Mouse (Mus musculus): Measurements from ENCODE around the gene Ikzf1. TPM values are rescaled to one million over a fixed set of nuclear protein-coding genes. Genes with fewer than 3 reads are reported as not detected.

Ikzf1 gene
- polyA plus RNA-seq, 1 experiment from 2014 or later: 7.2 TPM

DNA sequence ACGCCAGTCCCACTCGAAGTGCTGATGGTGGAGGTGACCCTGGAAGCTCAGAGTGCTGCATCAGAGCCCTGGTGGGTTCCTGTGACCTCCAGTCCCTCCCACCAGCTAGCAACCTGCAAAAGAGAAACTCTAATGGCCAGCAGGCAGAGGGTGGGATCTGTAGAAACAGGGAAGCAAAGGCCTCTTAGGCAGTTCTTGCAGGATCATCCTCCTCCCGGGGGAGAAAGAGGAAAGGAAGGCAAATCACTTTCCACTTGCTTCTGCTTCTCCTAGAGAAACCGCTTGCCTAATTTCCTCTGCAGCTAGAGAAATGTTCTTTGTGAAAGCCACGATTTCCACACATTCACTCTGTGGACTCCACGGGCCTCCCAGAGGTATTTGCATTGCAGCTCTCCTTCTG lies 100.7 kb downstream of the Ikzf1 start:
- Histone ChIP-seq H3K27me3 (ENCODE audit: insufficient read depth, poor library complexity, severe bottlenecking) (no peaks in the 10 kb centered on the region), H3K27ac (no peak overlapping the region), H3K4me3 (no peak overlapping the region), H3K9me3 (no peaks in the 10 kb centered on the region), H3K4me1 (no peaks in the 10 kb centered on the region), H3K36me3 (no peaks in the 10 kb centered on the region)
- no peak for DNase-seq (ENCODE audit: low spot score)
- 62% methylated on average over 6 of the region's 6 CpGs for WGBS

DNA sequence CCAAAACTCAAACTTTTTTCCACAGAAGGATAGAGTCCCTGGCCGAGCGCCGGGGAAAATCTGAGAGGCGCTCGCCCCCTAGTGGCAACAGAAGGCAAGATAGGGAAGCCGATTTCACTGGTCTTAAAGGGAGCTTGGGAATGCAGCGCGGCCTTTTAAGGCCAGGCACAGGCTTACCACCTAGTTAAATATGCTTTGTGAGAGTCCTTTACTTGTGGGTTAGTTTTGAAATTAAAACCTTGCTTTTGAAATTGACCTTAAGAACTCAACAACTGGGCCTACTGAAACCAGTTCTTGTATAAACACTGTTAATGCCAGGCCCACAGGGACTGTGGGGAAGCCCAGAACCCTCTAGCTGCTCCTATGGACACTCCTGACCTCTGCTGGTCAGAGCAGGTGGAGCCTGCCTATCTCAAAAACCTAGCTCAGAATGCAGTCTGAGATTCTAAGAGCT lies 103.7 kb downstream of the Ikzf1 start:
- Histone ChIP-seq H3K4me1 (no peaks in the 10 kb centered on the region), H3K9me3 (no peaks in the 10 kb centered on the region), H3K27ac (no peak overlapping the region), H3K4me3 (peak overlapping the region; percentile 25; the same call in 1 of the 2 replicates), H3K27me3 (ENCODE audit: insufficient read depth, poor library complexity, severe bottlenecking) (no peaks in the 10 kb centered on the region), H3K36me3 (no peaks in the 10 kb centered on the region)
- WGBS: under 1% methylated on average over 8 of the region's 8 CpGs
- DNase-seq (ENCODE audit: low spot score): peak; percentile 90

DNA sequence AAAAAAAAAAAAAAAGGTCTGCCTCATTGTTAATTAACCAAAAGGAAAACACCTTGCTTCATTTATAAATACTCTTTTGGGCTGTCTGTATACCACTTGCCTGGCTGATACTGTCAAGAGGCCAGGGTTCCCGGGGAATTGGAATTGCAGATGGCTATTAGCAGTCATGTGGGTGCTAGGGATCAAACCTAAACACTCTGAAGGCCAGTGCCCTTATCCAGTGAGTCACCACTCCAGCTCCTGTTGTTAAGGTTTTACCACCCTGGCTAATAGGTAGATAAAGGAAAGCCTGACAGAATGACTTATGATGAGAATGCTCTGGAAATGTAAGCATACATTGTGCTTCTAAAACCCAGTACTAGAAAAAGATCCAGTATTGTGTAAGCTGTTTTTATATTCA lies 109.8 kb downstream of the Ikzf1 start:
- no peaks in the 10 kb centered on the region for H3K27me3 ChIP-seq (ENCODE audit: insufficient read depth, poor library complexity, severe bottlenecking)
- H3K9me3 ChIP-seq: no peaks in the 10 kb centered on the region
- H3K4me3 ChIP-seq: no peak overlapping the region
- no peaks in the 10 kb centered on the region for H3K4me1 ChIP-seq
- no peak overlapping the region for H3K27ac ChIP-seq
- H3K36me3 ChIP-seq: peaks cover 31% of the 10 kb centered on the region
- 88% methylated on average over 1 of the region's 1 CpGs for WGBS
- DNase-seq (ENCODE audit: low spot score): no peak

DNA sequence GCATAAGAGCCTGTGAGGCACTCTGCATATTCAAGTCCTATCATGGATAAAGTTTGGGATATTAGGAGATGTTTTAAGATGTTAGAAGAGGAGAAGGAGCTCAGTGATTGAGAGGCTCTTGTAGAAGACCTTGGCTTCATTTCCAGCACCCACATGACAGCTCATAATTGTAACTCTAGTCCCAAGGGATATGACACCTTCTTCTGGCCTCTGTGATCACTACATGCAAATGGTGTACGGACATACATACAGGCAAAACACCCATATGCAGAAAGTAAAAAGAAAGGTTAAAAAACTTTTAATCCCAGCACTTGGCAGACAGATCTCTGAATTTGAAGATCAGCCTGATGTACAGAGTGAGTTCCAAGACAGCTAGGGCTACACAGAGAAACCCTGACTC lies 113.9 kb downstream of the Ikzf1 start:
- H3K9me3 ChIP-seq: no peaks in the 10 kb centered on the region
- H3K27ac ChIP-seq: no peak overlapping the region
- H3K36me3 ChIP-seq: peaks cover 70% of the 10 kb centered on the region
- peak; percentile 14 for DNase-seq (ENCODE audit: low spot score)
- peaks cover 5% of the 10 kb centered on the region; the same call in 1 of the 2 replicates for H3K4me1 ChIP-seq
- 89% methylated on average over 1 of the region's 1 CpGs for WGBS
- H3K27me3 ChIP-seq (ENCODE audit: insufficient read depth, poor library complexity, severe bottlenecking): no peaks in the 10 kb centered on the region
- H3K4me3 ChIP-seq: no peak overlapping the region

DNA sequence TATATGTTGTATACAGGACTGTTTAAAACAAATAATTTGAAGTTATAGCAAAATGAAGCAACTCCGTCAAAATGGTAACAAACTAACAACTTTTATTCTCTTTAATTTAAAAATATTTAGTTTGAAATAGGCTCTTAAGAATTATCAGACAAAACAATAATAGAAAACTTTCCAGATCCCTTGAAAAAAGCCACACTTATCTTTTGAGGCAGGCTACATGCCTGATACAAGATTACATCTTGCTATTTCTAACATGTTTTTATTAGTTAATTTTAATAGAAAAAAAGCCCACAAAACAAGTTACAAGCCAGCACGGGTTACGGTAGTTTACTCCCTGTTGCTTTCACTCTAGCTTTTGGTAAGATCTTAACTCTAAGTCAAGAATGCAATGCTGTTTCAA lies 115.5 kb downstream of the Ikzf1 start:
- Histone ChIP-seq H3K36me3 (peaks cover 83% of the 10 kb centered on the region), H3K27ac (no peak overlapping the region), H3K27me3 (ENCODE audit: insufficient read depth, poor library complexity, severe bottlenecking) (no peaks in the 10 kb centered on the region), H3K4me1 (peaks cover 5% of the 10 kb centered on the region; the same call in 1 of the 2 replicates), H3K9me3 (no peaks in the 10 kb centered on the region), H3K4me3 (no peak overlapping the region)
- peak; percentile 24 for DNase-seq (ENCODE audit: low spot score)
- 96% methylated on average over 3 of the region's 3 CpGs for WGBS

DNA sequence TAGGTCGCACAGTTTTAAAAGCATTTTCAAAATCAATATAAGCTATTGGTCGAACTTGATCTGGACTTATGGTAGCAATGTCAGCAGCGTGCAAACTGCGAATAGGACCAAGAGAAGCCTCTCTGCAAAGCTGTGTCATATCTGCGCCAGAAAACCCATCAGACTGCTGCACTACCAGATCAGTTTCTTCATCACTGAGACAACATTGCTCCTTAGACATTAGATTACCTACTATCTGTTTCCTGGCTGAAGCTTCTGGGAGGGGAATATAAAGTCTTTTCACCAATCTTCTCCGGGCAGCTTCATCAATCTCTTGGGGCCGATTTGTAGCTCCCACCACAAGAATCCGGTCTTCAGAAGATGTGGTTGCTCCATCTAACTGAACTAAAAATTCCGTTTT lies 116.3 kb downstream of the Ikzf1 start:
- H3K4me1 ChIP-seq: peaks cover 5% of the 10 kb centered on the region; the same call in 1 of the 2 replicates
- no peak overlapping the region for H3K27ac ChIP-seq
- 87% methylated on average over 9 of the region's 9 CpGs for WGBS
- H3K36me3 ChIP-seq: peaks cover 90% of the 10 kb centered on the region
- H3K4me3 ChIP-seq: no peak overlapping the region
- H3K9me3 ChIP-seq: no peaks in the 10 kb centered on the region
- peak; percentile 17 for DNase-seq (ENCODE audit: low spot score)
- no peaks in the 10 kb centered on the region for H3K27me3 ChIP-seq (ENCODE audit: insufficient read depth, poor library complexity, severe bottlenecking)

DNA sequence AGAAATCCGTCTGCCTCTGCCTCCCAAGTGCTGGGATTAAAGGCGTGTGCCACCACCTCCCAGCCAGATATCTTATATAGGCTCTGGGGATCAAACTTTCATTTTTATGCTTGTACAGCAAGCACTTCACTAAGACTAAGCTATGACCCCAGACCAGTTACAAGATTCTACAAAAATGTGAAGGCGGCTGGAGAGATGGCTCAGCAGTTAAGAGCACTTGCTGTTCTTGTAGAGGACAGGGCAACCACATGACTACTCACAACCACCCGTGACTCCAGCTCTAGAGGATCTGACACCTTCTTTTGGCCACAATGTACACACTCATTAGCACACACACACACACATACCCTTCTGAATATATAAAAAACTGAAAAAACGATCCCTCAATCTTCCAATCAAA lies 119.6 kb downstream of the Ikzf1 start:
- peaks cover 11% of the 10 kb centered on the region; the same call in 1 of the 2 replicates for H3K4me1 ChIP-seq
- 82% methylated on average over 5 of the region's 5 CpGs for WGBS
- H3K27me3 ChIP-seq (ENCODE audit: insufficient read depth, poor library complexity, severe bottlenecking): no peaks in the 10 kb centered on the region
- no peak overlapping the region for H3K4me3 ChIP-seq
- H3K9me3 ChIP-seq: no peaks in the 10 kb centered on the region
- peak; percentile 64 for DNase-seq (ENCODE audit: low spot score)
- H3K36me3 ChIP-seq: peaks cover 66% of the 10 kb centered on the region
- no peak overlapping the region for H3K27ac ChIP-seq

DNA sequence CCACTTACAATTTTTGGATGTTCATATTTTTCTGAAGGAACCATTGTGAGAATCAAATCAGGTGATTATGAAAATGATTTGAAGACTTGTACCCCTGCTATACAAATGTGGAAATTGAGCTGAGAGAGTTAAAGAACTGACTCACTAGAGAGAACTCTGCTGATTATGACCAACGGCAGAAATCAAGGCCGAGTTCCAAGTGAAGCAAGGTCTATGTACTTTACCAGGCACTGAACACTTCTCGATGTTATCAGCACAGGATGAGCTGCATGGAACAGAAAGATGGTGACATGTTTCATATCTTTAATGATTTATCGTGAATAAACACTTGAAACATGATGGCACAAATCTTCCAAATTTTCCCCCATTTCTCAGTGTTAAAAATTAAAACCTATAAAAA lies 121.1 kb downstream of the Ikzf1 start:
- Histone ChIP-seq H3K36me3 (peaks cover 51% of the 10 kb centered on the region), H3K4me3 (no peak overlapping the region), H3K9me3 (no peaks in the 10 kb centered on the region), H3K27ac (no peak overlapping the region), H3K4me1 (peaks cover 20% of the 10 kb centered on the region; the same call in 1 of the 2 replicates), H3K27me3 (ENCODE audit: insufficient read depth, poor library complexity, severe bottlenecking) (no peaks in the 10 kb centered on the region)
- no peak for DNase-seq (ENCODE audit: low spot score)
- 83% methylated on average over 4 of the region's 4 CpGs for WGBS

DNA sequence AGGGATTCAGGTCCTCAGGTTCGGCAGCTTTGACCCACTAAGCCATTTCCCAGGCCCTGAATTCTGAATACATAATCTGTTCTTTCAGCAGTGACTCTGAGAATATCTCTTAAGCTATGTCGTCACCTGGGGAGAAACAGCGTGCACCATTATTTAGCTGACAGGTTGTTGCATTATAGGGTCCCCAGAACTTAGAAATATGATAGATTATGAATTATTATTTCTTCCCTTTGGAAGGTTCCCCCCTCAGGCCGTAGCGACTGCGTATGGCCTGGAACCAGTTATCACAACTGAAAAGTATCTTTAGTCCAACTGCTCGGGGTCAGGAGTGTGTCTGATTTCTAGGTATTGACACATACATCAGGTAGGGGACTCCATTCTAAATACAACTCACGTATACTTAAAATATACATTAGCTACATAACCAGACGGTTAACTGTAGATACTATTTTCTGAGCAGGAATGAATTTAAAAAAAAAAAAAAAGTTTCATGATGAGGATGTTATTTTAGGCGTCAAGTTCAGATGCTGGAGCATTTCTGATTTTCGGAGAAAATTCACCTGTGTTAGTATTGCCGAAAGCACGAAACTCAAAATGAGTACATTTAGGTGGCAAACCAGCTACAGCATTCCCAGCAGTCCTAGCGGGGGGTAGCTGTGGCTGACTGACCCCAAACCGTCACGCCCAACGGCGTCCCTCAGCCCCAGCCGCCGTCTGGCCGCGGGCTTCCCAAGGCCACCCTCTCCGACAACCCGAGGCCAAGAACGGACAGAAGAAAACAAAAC lies 123.4 kb downstream of the Ikzf1 start:
- Histone ChIP-seq H3K27me3 (ENCODE audit: insufficient read depth, poor library complexity, severe bottlenecking) (no peaks in the 10 kb centered on the region), H3K27ac (peak overlapping the region; percentile 99), H3K4me1 (peaks cover 26% of the 10 kb centered on the region; the same call in 1 of the 2 replicates), H3K9me3 (no peaks in the 10 kb centered on the region), H3K36me3 (peaks cover 30% of the 10 kb centered on the region), H3K4me3 (peak overlapping the region; percentile 80)
- 10% methylated on average over 25 of the region's 25 CpGs for WGBS
- DNase-seq (ENCODE audit: low spot score): peak; percentile 67

DNA sequence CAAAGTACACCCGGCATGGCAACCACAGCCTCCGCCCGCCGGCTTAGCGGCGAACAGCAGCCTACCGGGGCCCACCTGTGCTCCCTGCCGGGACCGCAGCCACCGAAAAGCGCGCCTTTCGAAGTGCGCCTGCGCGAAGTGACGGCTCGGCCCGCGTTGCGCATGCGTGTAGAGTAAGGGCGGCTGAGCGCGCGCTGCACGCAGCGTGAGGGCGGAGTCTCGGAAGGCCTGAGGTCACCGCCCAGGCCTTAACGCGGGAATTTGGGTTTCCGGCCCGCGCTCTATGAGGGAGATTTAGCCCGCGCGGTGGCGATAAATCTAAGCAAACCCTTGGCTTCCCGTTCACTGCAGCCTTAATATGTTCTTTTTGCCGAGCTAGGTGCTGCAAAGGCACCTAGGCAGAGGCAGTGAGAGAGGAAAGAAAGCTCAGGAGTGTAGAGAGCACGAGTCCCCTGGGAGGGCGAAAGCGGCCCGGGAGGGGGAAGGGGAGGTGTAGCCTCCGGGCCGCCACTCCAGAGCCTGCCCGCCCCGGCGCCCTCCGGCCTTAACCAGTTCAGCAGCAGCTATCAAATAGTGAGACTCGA lies 124.1 kb downstream of the Ikzf1 start, which contains the start of gene Fignl1:
TSS of gene Fignl1 (minus strand) at position 143 of the 584 bp plus-strand sequence.
- Histone ChIP-seq H3K4me1 (peaks cover 26% of the 10 kb centered on the region; the same call in 1 of the 2 replicates), H3K36me3 (peaks cover 24% of the 10 kb centered on the region), H3K27me3 (ENCODE audit: insufficient read depth, poor library complexity, severe bottlenecking) (no peaks in the 10 kb centered on the region), H3K4me3 (peak within 1 kb of the TSS; percentile 80), H3K27ac (peak within 1 kb of the TSS; percentile 99), H3K9me3 (no peaks in the 10 kb centered on the region)
- DNase-seq (ENCODE audit: low spot score): peak; percentile 98
- WGBS: under 1% methylated on average over 53 of the region's 53 CpGs

DNA sequence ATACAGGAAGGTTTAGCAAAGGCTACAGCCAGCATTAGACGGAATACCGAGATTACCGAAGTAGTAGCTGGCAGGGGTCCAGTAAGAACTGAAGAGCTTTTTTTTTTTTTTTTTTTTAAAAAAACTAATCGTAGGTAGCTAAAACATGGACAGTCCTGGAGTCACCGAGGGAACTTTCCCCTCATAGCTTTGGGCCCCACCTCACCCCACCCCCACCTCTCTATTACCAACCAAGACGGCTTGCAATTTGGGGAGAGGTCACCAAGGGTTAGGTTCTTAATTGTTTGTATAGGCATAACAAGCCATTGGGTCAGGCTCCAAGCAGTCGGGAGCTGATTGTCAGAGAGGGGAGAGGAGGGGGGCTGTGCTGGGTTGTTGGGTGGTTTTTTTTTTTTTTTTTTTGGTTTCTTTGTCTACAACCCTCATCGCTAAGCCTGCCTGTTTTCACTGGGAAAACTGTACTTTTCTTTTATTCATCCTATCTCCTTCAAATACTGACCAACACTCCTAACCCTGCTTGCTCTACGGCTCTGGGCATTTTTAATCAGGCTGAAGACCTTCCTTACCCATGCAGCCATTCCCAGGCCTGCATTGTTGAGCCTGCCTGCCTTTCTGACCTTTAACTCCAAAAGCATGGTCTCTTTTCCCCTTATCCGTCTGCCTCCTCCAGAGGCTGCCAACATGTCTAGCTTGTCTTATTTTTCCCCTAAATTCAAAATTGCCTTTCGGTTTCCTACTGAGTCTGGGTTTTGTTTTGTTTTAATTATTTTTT lies 124.8 kb downstream of the Ikzf1 start:
- H3K27ac ChIP-seq: peak overlapping the region; percentile 99
- peak; percentile 80 for DNase-seq (ENCODE audit: low spot score)
- H3K36me3 ChIP-seq: peaks cover 17% of the 10 kb centered on the region
- H3K9me3 ChIP-seq: no peaks in the 10 kb centered on the region
- WGBS: 5% methylated on average over 11 of the region's 11 CpGs
- H3K4me1 ChIP-seq: peaks cover 26% of the 10 kb centered on the region; the same call in 1 of the 2 replicates
- no peaks in the 10 kb centered on the region for H3K27me3 ChIP-seq (ENCODE audit: insufficient read depth, poor library complexity, severe bottlenecking)
- peak overlapping the region; percentile 80 for H3K4me3 ChIP-seq

DNA sequence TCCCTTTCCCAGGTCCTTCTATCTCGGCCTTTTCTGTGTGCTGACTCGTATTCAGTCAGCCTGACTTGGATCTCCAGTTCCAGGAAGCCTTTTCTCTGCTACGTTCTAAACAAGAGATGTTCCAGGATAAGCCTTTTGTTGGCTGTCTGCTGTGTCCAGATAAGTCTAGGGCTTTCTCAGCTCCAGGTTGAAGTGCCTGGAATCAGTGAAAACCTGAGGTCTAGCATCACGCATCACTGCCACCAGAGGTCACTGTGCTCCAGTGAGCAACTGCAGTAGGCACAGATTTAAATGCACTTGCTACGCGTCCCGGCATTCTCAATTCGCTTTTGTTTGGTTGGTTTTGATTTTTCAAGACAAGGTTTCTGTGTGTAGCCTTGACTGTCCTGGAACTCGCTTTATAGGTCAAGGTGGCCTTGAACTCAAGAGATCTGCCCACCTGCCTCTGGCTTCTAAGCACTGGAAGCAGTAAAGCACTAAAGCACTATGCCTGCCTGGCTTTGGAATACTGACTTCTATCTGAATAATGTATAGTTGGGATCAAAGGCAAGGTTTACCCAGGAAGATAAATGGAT lies 127.2 kb downstream of the Ikzf1 start:
- no peaks in the 10 kb centered on the region for H3K36me3 ChIP-seq
- peak; percentile 95 for DNase-seq (ENCODE audit: low spot score)
- 13% methylated on average over 9 of the region's 9 CpGs for WGBS
- peaks cover 43% of the 10 kb centered on the region for H3K4me1 ChIP-seq
- no peaks in the 10 kb centered on the region for H3K27me3 ChIP-seq (ENCODE audit: insufficient read depth, poor library complexity, severe bottlenecking)
- H3K9me3 ChIP-seq: no peaks in the 10 kb centered on the region
- peak overlapping the region; percentile 99 for H3K27ac ChIP-seq
- peak overlapping the region; percentile 29; the same call in 1 of the 2 replicates for H3K4me3 ChIP-seq

Data from heart, embryonic 10.5 days (tissue).